Mouse (Mus musculus): ENCODE results near the gene Faiml. TPM values are rescaled to one million over a fixed set of nuclear protein-coding genes. Genes with fewer than 3 reads are reported as not detected.

Faiml gene
- not detected for polyA plus RNA-seq (2015; fragmentation: Illumina TruSeq; extraction: RNeasy Lipid Tissue Mini Kit (QIAGEN cat#74804); ENCODE audit: low read depth, low replicate concordance)

DNA sequence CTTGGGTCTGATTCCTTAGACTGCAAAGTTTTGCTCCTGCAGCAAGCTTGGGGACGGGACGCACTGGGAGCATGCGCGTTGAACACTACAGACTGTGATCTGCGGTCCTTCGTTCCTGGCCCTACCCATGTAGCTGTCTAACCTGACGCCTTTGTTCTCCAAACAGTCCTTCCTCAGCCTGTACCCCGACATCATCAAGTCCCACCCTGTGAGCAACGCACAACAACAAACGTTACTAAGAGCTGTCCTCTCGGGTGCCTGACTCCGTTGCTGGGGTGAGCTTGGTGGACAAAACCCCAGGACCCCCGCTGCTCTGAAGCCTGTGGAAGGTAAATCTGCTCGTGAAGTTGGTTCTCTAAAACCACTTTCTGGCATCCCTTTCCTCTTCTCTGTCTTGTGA is at the start of gene Faiml:
Gene Faiml (minus strand): TSS at position 101 of the 400 bp plus-strand sequence.

GRCm38 (mm10) chr9:99243190-99243894 is 6.3 kb upstream of the Faiml start, which contains the start of gene Cep70:
Gene Cep70, plus strand, starts transcription at chr9:99243367.

Other genes with a start within 250 kb of the Faiml start
- not detected for gene Gm1123, start 201.5 kb downstream of the Faiml start, polyA plus RNA-seq (2015; fragmentation: Illumina TruSeq; extraction: RNeasy Lipid Tissue Mini Kit (QIAGEN cat#74804); ENCODE audit: low read depth, low replicate concordance)
- gene Pik3cb, start 96.6 kb downstream of the Faiml start, polyA plus RNA-seq (2015; fragmentation: Illumina TruSeq; extraction: RNeasy Lipid Tissue Mini Kit (QIAGEN cat#74804); ENCODE audit: low read depth, low replicate concordance) = 14.6 TPM
- gene Cep70, start 6.1 kb upstream of the Faiml start, polyA plus RNA-seq (2015; fragmentation: Illumina TruSeq; extraction: RNeasy Lipid Tissue Mini Kit (QIAGEN cat#74804); ENCODE audit: low read depth, low replicate concordance) = 20.3 TPM
- gene Esyt3, start 121.3 kb upstream of the Faiml start, polyA plus RNA-seq (2015; fragmentation: Illumina TruSeq; extraction: RNeasy Lipid Tissue Mini Kit (QIAGEN cat#74804); ENCODE audit: low read depth, low replicate concordance) = 0.61 TPM
- gene Mras, start 200.1 kb upstream of the Faiml start, polyA plus RNA-seq (2015; fragmentation: Illumina TruSeq; extraction: RNeasy Lipid Tissue Mini Kit (QIAGEN cat#74804); ENCODE audit: low read depth, low replicate concordance) = 125 TPM
- 1.4 TPM for gene Nme9, start 214.2 kb upstream of the Faiml start, polyA plus RNA-seq (2015; fragmentation: Illumina TruSeq; extraction: RNeasy Lipid Tissue Mini Kit (QIAGEN cat#74804); ENCODE audit: low read depth, low replicate concordance)